In genomic region chr13:56591939-56592338, GRCm38 (mm10) we compare ENCODE assay signal across 33 mouse cellular contexts. TPM values are rescaled to one million over a fixed set of nuclear protein-coding genes. Genes with fewer than 3 reads are reported as not detected.
DNase-seq lines count a peak whose midpoint lies in the region; ATAC-seq and TF ChIP-seq lines count a peak whose summit lies in the region.
"Had no signal": no experiment of that assay in that cellular context is flagged by ENCODE, and none has a peak within 500 bp of the region (broad histone marks: within the 10 kb centered on the region; RNA-seq: fewer than 3 reads in every experiment).

No protein-coding gene starts in this region.

- no peaks in the 10 kb centered on the region for H3K27me3 ChIP-seq in heart, embryonic 10.5 days (ENCODE audit: insufficient read depth, poor library complexity, severe bottlenecking)
- no peaks in the 10 kb centered on the region for H3K27me3 ChIP-seq in heart, embryonic 11.5 days (ENCODE audit: control insufficient read depth, insufficient read depth, low read length)
- H3K27me3 ChIP-seq: embryonic facial prominence, embryonic 12.5 days; embryonic facial prominence, embryonic 15.5 days; heart, embryonic 12.5 days; heart, embryonic 15.5 days had no signal

- no peak for ATAC-seq in heart, embryonic 11.5 days (replicated peaks; ENCODE audit: insufficient number of reproducible peaks, low FRiP score, low TSS enrichment)
- peak; percentile 74 for ATAC-seq in granulocyte monocyte progenitor cell, adult 5-6 weeks (replicated peaks; ENCODE audit: poor library complexity, severe bottlenecking)
- peak; percentile 65 for ATAC-seq in megakaryocyte, adult 5-6 weeks (ENCODE audit: poor library complexity, severe bottlenecking)
- ATAC-seq: activated CD4-positive, CD25-positive, alpha-beta regulatory T cell, adult 4 months; forebrain, embryonic 14.5 days; forebrain, postnatal 0 days; hindbrain, embryonic 16.5 days had no signal

- no peak for TF ChIP-seq POLR2A in bone marrow macrophage, adult 2 months (IDR thresholded peaks at IDR 0.05; ENCODE audit: borderline replicate concordance, low read depth, low read length)

- intact Hi-C loops in left cerebral cortex, postnatal 25 days (cut with DNase I): no loop called here
- intact Hi-C loops in left cerebral cortex, postnatal 10 days (cut with DNase I): no loop called here

- peak overlapping the region; percentile 69 for H3K27ac ChIP-seq in heart, embryonic 10.5 days
- no peak overlapping the region for H3K27ac ChIP-seq in heart, embryonic 11.5 days (ENCODE audit: low read depth, low read length)
- peak overlapping the region; percentile 95 for H3K27ac ChIP-seq in bone marrow macrophage, adult 2 months (ENCODE audit: insufficient read depth, low read depth, low read length)
- H3K27ac ChIP-seq: embryonic facial prominence, embryonic 12.5 days; embryonic facial prominence, embryonic 15.5 days; heart, adult 2 months; heart, embryonic 15.5 days; hindbrain, embryonic 10.5 days; hindbrain, embryonic 13.5 days had no signal

- H3K9ac ChIP-seq in heart, embryonic 11.5 days (ENCODE audit: low read depth, low read length): no peak overlapping the region
- H3K9ac ChIP-seq: embryonic facial prominence, embryonic 12.5 days; embryonic facial prominence, embryonic 15.5 days; forebrain, postnatal 0 days; heart, embryonic 12.5 days; heart, embryonic 15.5 days; hindbrain, embryonic 13.5 days had no signal

- H3K36me3 ChIP-seq in heart, embryonic 10.5 days: no peaks in the 10 kb centered on the region
- H3K36me3 ChIP-seq in heart, embryonic 11.5 days (ENCODE audit: control insufficient read depth, insufficient read depth, low read length): no peaks in the 10 kb centered on the region
- H3K36me3 ChIP-seq: embryonic facial prominence, embryonic 12.5 days; embryonic facial prominence, embryonic 15.5 days; heart, embryonic 12.5 days; heart, embryonic 15.5 days; hindbrain, embryonic 10.5 days; hindbrain, embryonic 13.5 days had no signal

- 71% methylated on average over 2 of the region's 2 CpGs for WGBS in heart, embryonic 10.5 days
- WGBS in heart, embryonic 11.5 days (ENCODE audit: insufficient replicate concordance): 44% methylated on average over 2 of the region's 2 CpGs

- H3K4me2 ChIP-seq in heart, embryonic 11.5 days: no peak overlapping the region
- H3K4me2 ChIP-seq: embryonic facial prominence, embryonic 12.5 days; embryonic facial prominence, embryonic 15.5 days; heart, embryonic 12.5 days; heart, embryonic 15.5 days; hindbrain, embryonic 13.5 days had no signal

- no peak for DNase-seq in heart, embryonic 10.5 days (ENCODE audit: low spot score)
- no peak for DNase-seq in left cerebral cortex, postnatal 25 days (ENCODE audit: low spot score in 2 of 2)
- no peak for DNase-seq in left cerebral cortex, postnatal 10 days (ENCODE audit: extremely low spot score in 1 of 2, low spot score in 2 of 2)
- DNase-seq in right cerebral cortex, postnatal 14 days: no peak
- DNase-seq: cerebellum, adult 11 months; cerebellum, adult 2 months; cerebellum, adult 9-11 months; cerebellum, postnatal 25 days; forebrain, postnatal 0 days; gastrocnemius, postnatal 25 days; heart, adult 2 months; heart, postnatal 10 days; heart, postnatal 36 days had no signal

- H3K4me1 ChIP-seq in heart, embryonic 10.5 days: peaks cover 81% of the 10 kb centered on the region
- H3K4me1 ChIP-seq in heart, embryonic 11.5 days (ENCODE audit: control insufficient read depth, insufficient read depth, low read length): peaks cover 48% of the 10 kb centered on the region
- H3K4me1 ChIP-seq in bone marrow macrophage, adult 2 months (ENCODE audit: control insufficient read depth, insufficient read depth, low read length): peaks cover 29% of the 10 kb centered on the region

- H3K4me3 ChIP-seq in heart, embryonic 10.5 days: no peak overlapping the region
- no peak overlapping the region for H3K4me3 ChIP-seq in heart, embryonic 11.5 days (ENCODE audit: low read depth, low read length)
- no peak overlapping the region for H3K4me3 ChIP-seq in bone marrow macrophage, adult 2 months (ENCODE audit: insufficient read depth, low read length)
- H3K4me3 ChIP-seq: embryonic facial prominence, embryonic 12.5 days; embryonic facial prominence, embryonic 15.5 days; heart, adult 2 months; heart, embryonic 12.5 days; heart, embryonic 15.5 days; hindbrain, embryonic 10.5 days; hindbrain, embryonic 13.5 days had no signal

- H3K9me3 ChIP-seq in heart, embryonic 10.5 days: no peaks in the 10 kb centered on the region
- H3K9me3 ChIP-seq in heart, embryonic 11.5 days (replicated peaks; ENCODE audit: control insufficient read depth, low read length): no peaks in the 10 kb centered on the region
- H3K9me3 ChIP-seq: embryonic facial prominence, embryonic 12.5 days; embryonic facial prominence, embryonic 15.5 days; heart, embryonic 12.5 days; heart, embryonic 15.5 days; hindbrain, embryonic 10.5 days; hindbrain, embryonic 13.5 days had no signal

- TF ChIP-seq CTCF in bone marrow macrophage, adult 2 months (IDR thresholded peaks at IDR 0.05; ENCODE audit: low read depth, low read length): no peak

RNA-seq across cellular contexts. Expression of gene Tgfbi, which starts 17.4 kb away (rescaled TPM):
- polyA plus RNA-seq in heart, embryonic 10.5 days (2016; fragmentation: Nextera tagmentation; extraction: Ambion mirVana): 50.4 and 66.2 TPM in 2 replicates
- 65.0 and 94.5 TPM in 2 replicates for polyA plus RNA-seq in heart, embryonic 11.5 days (2014; fragmentation: Nextera tagmentation; extraction: Ambion mirVana)
- polyA plus RNA-seq in bone marrow macrophage, adult 2 months (2012; ENCODE audit: insufficient read depth, insufficient read length, missing spikeins): 386 and 398 TPM in 2 replicates
- total RNA-seq in granulocyte monocyte progenitor cell, adult 5-6 weeks (2014; fragmentation: Nextera tagmentation): 10.1 and 15.3 TPM in 2 replicates
- total RNA-seq in granulocyte monocyte progenitor cell, adult 5-6 weeks (2017): 15.6 and 21.7 TPM in 2 replicates
- total RNA-seq in megakaryocyte, adult 5-6 weeks (2015): 321 and 326 TPM in 2 replicates
- 505 and 532 TPM in 2 replicates for total RNA-seq in megakaryocyte, adult 5-6 weeks (2017)
- total RNA-seq in left cerebral cortex, postnatal 25 days (2021): 1 to 10 TPM; 3.8 to 4.1 TPM
- 1 to 10 TPM; 3.5 to 4.0 TPM for total RNA-seq in left cerebral cortex, postnatal 10 days (2021)

RNA-seq across cellular contexts. Expression of gene Lect2, which starts 43.6 kb away (rescaled TPM):
- polyA plus RNA-seq in heart, embryonic 10.5 days (2016; fragmentation: Nextera tagmentation; extraction: Ambion mirVana): 0.41 and 8.8 TPM in 2 replicates
- 0.37 and 1.1 TPM in 2 replicates for polyA plus RNA-seq in heart, embryonic 11.5 days (2014; fragmentation: Nextera tagmentation; extraction: Ambion mirVana)
- not detected in 2 replicates for polyA plus RNA-seq in bone marrow macrophage, adult 2 months (2012; ENCODE audit: insufficient read depth, insufficient read length, missing spikeins)
- not detected in 2 replicates for total RNA-seq in granulocyte monocyte progenitor cell, adult 5-6 weeks (2014; fragmentation: Nextera tagmentation)
- total RNA-seq in granulocyte monocyte progenitor cell, adult 5-6 weeks (2017): not detected in 2 replicates
- not detected in 2 replicates for total RNA-seq in megakaryocyte, adult 5-6 weeks (2015)
- not detected in 2 replicates for total RNA-seq in megakaryocyte, adult 5-6 weeks (2017)
- not detected for total RNA-seq in left cerebral cortex, postnatal 25 days (2021)
- total RNA-seq in left cerebral cortex, postnatal 10 days (2021): not detected
- total RNA-seq: adrenal gland, adult 8-10 months; ES-E14; forebrain, postnatal 0 days; gastrocnemius, adult 8-10 months; gastrocnemius, postnatal 25 days; heart, adult 2 months; heart, postnatal 10 days; heart, postnatal 36 days had no signal
- polyA plus RNA-seq: activated CD4-positive, CD25-positive, alpha-beta regulatory T cell, adult 4 months; cerebellum, adult 2 months; cortical plate, adult 2 months; embryonic facial prominence, embryonic 12.5 days; embryonic facial prominence, embryonic 15.5 days; forebrain, embryonic 11.5 days; forebrain, embryonic 14.5 days; forebrain, postnatal 0 days; frontal cortex, adult 2 months; gonadal fat pad, adult 2 months; heart, adult 2 months; heart, embryonic 15.5 days; hindbrain, embryonic 10.5 days; hindbrain, embryonic 13.5 days; hindbrain, embryonic 16.5 days had no signal

Comparison
In these comparisons a context has a peak if more than half of its experiments do, and no peak if none do; other contexts are left out.
1. RNA of gene Tgfbi, which starts 17.4 kb away (total RNA-seq): 321 to 532 TPM in megakaryocyte, adult 5-6 weeks; 10.1 to 21.7 TPM in granulocyte monocyte progenitor cell, adult 5-6 weeks, 3.8 to 4.1 TPM in left cerebral cortex, postnatal 25 days and 3.5 to 4.0 TPM in left cerebral cortex, postnatal 10 days; every median in the first group is over 10 times any median in the second.